ENCODE assay signal across 23 mouse cellular contexts in the genomic region with DNA sequence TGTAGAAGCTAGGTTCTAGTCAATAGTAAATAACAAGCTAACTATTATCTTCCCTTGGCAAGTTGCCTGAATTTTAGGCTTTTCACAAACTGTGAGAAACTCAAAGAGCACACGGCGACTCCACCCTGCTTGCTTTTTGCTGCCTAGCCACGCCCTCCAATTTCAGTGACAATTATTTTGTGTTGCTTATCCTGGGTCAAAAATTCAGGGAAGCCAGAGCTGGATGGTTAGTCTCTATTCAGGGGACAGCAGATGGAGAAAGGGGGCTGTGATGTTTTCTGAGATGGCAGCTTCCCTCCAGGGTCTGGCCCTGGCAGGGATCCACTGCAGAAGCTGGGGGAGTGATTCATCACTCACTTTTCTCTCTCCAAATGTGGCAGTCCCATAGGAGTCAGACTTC. TPM values are rescaled to one million over a fixed set of nuclear protein-coding genes. Genes with fewer than 3 reads are reported as not detected.
DNase-seq lines count a peak whose midpoint lies in the region; ATAC-seq lines count a peak whose summit lies in the region.
"Had no signal": no experiment of that assay in that cellular context is flagged by ENCODE, and none has a peak within 500 bp of the region (broad histone marks: within the 10 kb centered on the region; RNA-seq: fewer than 3 reads in every experiment).

No protein-coding gene starts in this region.

- intact Hi-C loops in left cerebral cortex, postnatal 4 days (cut with DNase I): no loop called here

- WGBS in forebrain, embryonic 13.5 days: 35% methylated on average over 3 of the region's 3 CpGs

- H3K4me1 ChIP-seq in forebrain, embryonic 13.5 days: peaks cover 8% of the 10 kb centered on the region
- H3K4me1 ChIP-seq: heart, embryonic 10.5 days; midbrain, embryonic 10.5 days had no signal

- 0 out of 2 replicates have a peak overlapping the region, but pooled peaks have one; percentile 31 for H3K27ac ChIP-seq in forebrain, embryonic 13.5 days
- H3K27ac ChIP-seq: heart, embryonic 10.5 days; hindbrain, embryonic 15.5 days; layer of hippocampus, adult 2 months; midbrain, embryonic 10.5 days had no signal

- H3K9ac ChIP-seq in forebrain, embryonic 13.5 days: no peak overlapping the region
- H3K9ac ChIP-seq: hindbrain, embryonic 15.5 days; liver, postnatal 0 days had no signal

- peak; percentile 80 for ATAC-seq in forebrain, embryonic 13.5 days
- ATAC-seq: activated CD4-positive, CD25-positive, alpha-beta regulatory T cell, adult 4 months; liver, postnatal 0 days; Patski had no signal

- H3K4me3 ChIP-seq in forebrain, embryonic 13.5 days: no peak overlapping the region
- H3K4me3 ChIP-seq: heart, embryonic 10.5 days; hindbrain, embryonic 15.5 days; layer of hippocampus, adult 2 months; midbrain, embryonic 10.5 days; myocyte had no signal

- peak; percentile 31 to 39 for DNase-seq in cerebellum, postnatal 14 days
- no peak for DNase-seq in cerebellum, adult 9-11 months
- DNase-seq in left cerebral cortex, postnatal 4 days: peak; percentile 70
- DNase-seq in left cerebral cortex, adult 18-20 months (ENCODE audit: low spot score in 2 of 2): no peak
- DNase-seq in MN1 (ENCODE audit: low spot score): peak; percentile 24
- no peak for DNase-seq in spleen, postnatal 36 days (ENCODE audit: low spot score in 2 of 2)
- DNase-seq: heart, postnatal 14 days; kidney, adult 18-20 months; kidney, postnatal 10 days; liver; liver, postnatal 0 days; lung, postnatal 36 days; retina, postnatal 1 day; thymus, postnatal 4 days had no signal

- no peaks in the 10 kb centered on the region for H3K9me3 ChIP-seq in forebrain, embryonic 13.5 days (replicated peaks)
- H3K9me3 ChIP-seq: heart, embryonic 10.5 days; hindbrain, embryonic 15.5 days; midbrain, embryonic 10.5 days had no signal

- H3K4me2 ChIP-seq in forebrain, embryonic 13.5 days: no peak overlapping the region
- H3K4me2 ChIP-seq: hindbrain, embryonic 15.5 days had no signal

- no peaks in the 10 kb centered on the region for H3K27me3 ChIP-seq in forebrain, embryonic 13.5 days
- H3K27me3 ChIP-seq: hindbrain, embryonic 15.5 days; Patski had no signal

- H3K36me3 ChIP-seq in forebrain, embryonic 13.5 days (ENCODE audit: poor library complexity, severe bottlenecking): no peaks in the 10 kb centered on the region
- H3K36me3 ChIP-seq: heart, embryonic 10.5 days; hindbrain, embryonic 15.5 days; midbrain, embryonic 10.5 days had no signal

RNA-seq across cellular contexts. Expression of gene Npy2r, which starts 9.9 kb away (rescaled TPM):
- total RNA-seq in left cerebral cortex, postnatal 4 days (2021): 1 to 10 TPM; 2.9 to 5.2 TPM
- 1 to 10 TPM; 5.2 to 6.3 TPM for total RNA-seq in left cerebral cortex, adult 18-20 months (2021)
- polyA plus RNA-seq in forebrain, embryonic 13.5 days (2015; fragmentation: Nextera tagmentation; extraction: Ambion mirVana): 0.90 and 1.3 TPM in 2 replicates
- total RNA-seq: heart, postnatal 14 days had no signal
- polyA plus RNA-seq: activated CD4-positive, CD25-positive, alpha-beta regulatory T cell, adult 4 months; embryonic facial prominence, embryonic 11.5 days; liver, postnatal 0 days; myocyte had no signal

Comparison
In these comparisons a context has a peak if more than half of its experiments do, and no peak if none do; other contexts are left out.
1. DNase-seq: peak in cerebellum, postnatal 14 days (2 of 2), left cerebral cortex, postnatal 4 days (single experiment) and MN1 (single experiment); none in cerebellum, adult 9-11 months (single experiment), left cerebral cortex, adult 18-20 months (0 of 2) and spleen, postnatal 36 days (0 of 2).